In genomic region chr4:129741251-129741973, GRCm38 (mm10) we compare ENCODE assay signal across 8 mouse cellular contexts. TPM values are rescaled to one million over a fixed set of nuclear protein-coding genes. Genes with fewer than 3 reads are reported as not detected.
DNase-seq lines count a peak whose midpoint lies in the region; ATAC-seq lines count a peak whose summit lies in the region.

No protein-coding gene starts in this region.

- H3K9ac ChIP-seq in intestine, embryonic 14.5 days (ENCODE audit: low read length): peak overlapping the region; percentile 96

- intact Hi-C loops in left cerebral cortex, postnatal 4 days (cut with DNase I): no loop called here

- peak; percentile 5; the same call in 1 of the 2 replicates for ATAC-seq in intestine, embryonic 14.5 days (replicated peaks; ENCODE audit: low FRiP score, low TSS enrichment, low read depth)
- no peak for ATAC-seq in granulocyte monocyte progenitor cell, adult 5-6 weeks (replicated peaks; ENCODE audit: poor library complexity, severe bottlenecking)

- peak overlapping the region; percentile 65 for H3K4me2 ChIP-seq in intestine, embryonic 14.5 days (ENCODE audit: low read length)

- no peaks in the 10 kb centered on the region for H3K27me3 ChIP-seq in intestine, embryonic 14.5 days (replicated peaks; ENCODE audit: control insufficient read depth, insufficient read depth, low read length)

- no peaks in the 10 kb centered on the region for H3K9me3 ChIP-seq in intestine, embryonic 14.5 days (ENCODE audit: control insufficient read depth, low read length)

- WGBS in intestine, embryonic 14.5 days: under 1% methylated on average over 60 of the region's 62 CpGs

- H3K27ac ChIP-seq in intestine, embryonic 14.5 days (ENCODE audit: low read depth): peak overlapping the region; percentile 99

- H3K4me1 ChIP-seq in intestine, embryonic 14.5 days (replicated peaks; ENCODE audit: control insufficient read depth, insufficient read depth, low read length): peaks cover 15% of the 10 kb centered on the region

- no peaks in the 10 kb centered on the region for H3K36me3 ChIP-seq in intestine, embryonic 14.5 days (ENCODE audit: control insufficient read depth, insufficient read depth, low read length)

- DNase-seq in adrenal gland, adult (ENCODE audit: inconsistent age in 2 of 2, low spot score in 1 of 2): peak; percentile 62 to 87
- peak; percentile 53 for DNase-seq in embryo, embryonic 10 days (ENCODE audit: low spot score)
- peak; percentile 47 for DNase-seq in gastrocnemius, postnatal 10 days
- DNase-seq in intestine, embryonic 14.5 days (ENCODE audit: low spot score): peak; percentile 82
- DNase-seq in left cerebral cortex, postnatal 4 days: peak; percentile 37
- DNase-seq in mesoderm, embryonic 11.5 days (ENCODE audit: low read depth, low spot score): peak; percentile 57
- peak; percentile 22 to 24 for DNase-seq in right cerebral cortex, postnatal 36 days (ENCODE audit: low spot score in 2 of 2)

- peak overlapping the region; percentile 99 for H3K4me3 ChIP-seq in intestine, embryonic 14.5 days (ENCODE audit: low read depth, low read length)

RNA-seq across cellular contexts. Expression of gene Khdrbs1, which starts 0.7 kb away (rescaled TPM):
- 10 to 100 TPM; 47.0 to 58.8 TPM for total RNA-seq in gastrocnemius, postnatal 10 days (2021)
- 96.5 and 106 TPM in 2 replicates for polyA plus RNA-seq in intestine, embryonic 14.5 days (2014; fragmentation: Nextera tagmentation; extraction: Ambion mirVana)
- 100 to 1,000 TPM; 164 to 166 TPM for total RNA-seq in left cerebral cortex, postnatal 4 days (2021)
- 98.7 and 104 TPM in 2 replicates for total RNA-seq in granulocyte monocyte progenitor cell, adult 5-6 weeks (2014; fragmentation: Nextera tagmentation)
- total RNA-seq in granulocyte monocyte progenitor cell, adult 5-6 weeks (2017): 82.8 and 84.2 TPM in 2 replicates

RNA-seq across cellular contexts. Expression of gene Tmem39b, which starts 44.8 kb away (rescaled TPM):
- 1 to 10 TPM; 3.7 to 6.7 TPM for total RNA-seq in gastrocnemius, postnatal 10 days (2021)
- polyA plus RNA-seq in intestine, embryonic 14.5 days (2014; fragmentation: Nextera tagmentation; extraction: Ambion mirVana): 26.6 and 28.9 TPM in 2 replicates
- total RNA-seq in left cerebral cortex, postnatal 4 days (2021): 10 to 100 TPM; 21.5 to 22.3 TPM
- 15.8 and 44.1 TPM in 2 replicates for total RNA-seq in granulocyte monocyte progenitor cell, adult 5-6 weeks (2014; fragmentation: Nextera tagmentation)
- 6.2 and 12.2 TPM in 2 replicates for total RNA-seq in granulocyte monocyte progenitor cell, adult 5-6 weeks (2017)

Comparison
In these comparisons a context has a peak if more than half of its experiments do, and no peak if none do; other contexts are left out.
1. DNase-seq: peak in every context shown above with its lines; median percentile 82 in intestine, embryonic 14.5 days; 74 in adrenal gland, adult; 57 in mesoderm, embryonic 11.5 days; 53 in embryo, embryonic 10 days; 47 in gastrocnemius, postnatal 10 days; 37 in left cerebral cortex, postnatal 4 days; 23 in right cerebral cortex, postnatal 36 days.